Mouse (Mus musculus): ENCODE measurements around the gene Gm44965. TPM values are rescaled to one million over a fixed set of nuclear protein-coding genes. Genes with fewer than 3 reads are reported as not detected.
"Not testable (repeated sequence)": the region's sequence is repeated elsewhere in the genome, so short reads cannot be mapped to it uniquely, and the experiment has no call there.

Gene Gm44965
- polyA plus RNA-seq, 1 experiment from 2014 or later: not detected

- Histone ChIP-seq H3K27ac (ENCODE audit: low read depth, low read length) (no peak overlapping the region), H3K4me3 (ENCODE audit: low read depth, low read length) (no peak overlapping the region), H3K4me2 (ENCODE audit: low read depth, low read length) (no peak overlapping the region), H3K9ac (replicated peaks; ENCODE audit: low read depth, low read length) (no peak overlapping the region), H3K4me1 (ENCODE audit: control insufficient read depth, insufficient read depth, low read length) (no peaks in the 10 kb centered on the region), H3K36me3 (ENCODE audit: control insufficient read depth, insufficient read depth, low read length) (peaks cover 9% of the 10 kb centered on the region), H3K27me3 (ENCODE audit: control insufficient read depth, insufficient read depth, low read length) (no peaks in the 10 kb centered on the region), H3K9me3 (ENCODE audit: control insufficient read depth, low read length) (no peaks in the 10 kb centered on the region)
- ATAC-seq (ENCODE audit: low read depth): no peak
- 45% methylated on average over 7 of the region's 7 CpGs for WGBS
Measured at GRCm38 (mm10) chr6:48609512-48609911, 15.8 kb downstream of the Gm44965 start.

GRCm38 (mm10) chr6:48610657-48611056, 16.9 kb downstream of the Gm44965 start:
- Histone ChIP-seq H3K27me3 (ENCODE audit: control insufficient read depth, insufficient read depth, low read length) (no peaks in the 10 kb centered on the region), H3K9me3 (ENCODE audit: control insufficient read depth, low read length) (no peaks in the 10 kb centered on the region), H3K4me1 (ENCODE audit: control insufficient read depth, insufficient read depth, low read length) (no peaks in the 10 kb centered on the region), H3K9ac (replicated peaks; ENCODE audit: low read depth, low read length) (no peak overlapping the region), H3K4me2 (ENCODE audit: low read depth, low read length) (no peak overlapping the region), H3K27ac (ENCODE audit: low read depth, low read length) (no peak overlapping the region), H3K36me3 (ENCODE audit: control insufficient read depth, insufficient read depth, low read length) (peaks cover 9% of the 10 kb centered on the region), H3K4me3 (ENCODE audit: low read depth, low read length) (no peak overlapping the region)
- no peak for ATAC-seq (ENCODE audit: low read depth)
- 73% methylated on average over 3 of the region's 3 CpGs for WGBS

- 87% methylated on average over 4 of the region's 4 CpGs for WGBS
- no peak for ATAC-seq (ENCODE audit: low read depth)
- Histone ChIP-seq H3K4me3 (ENCODE audit: low read depth, low read length) (no peak overlapping the region), H3K4me2 (ENCODE audit: low read depth, low read length) (no peak overlapping the region), H3K27ac (ENCODE audit: low read depth, low read length) (no peak overlapping the region), H3K9ac (replicated peaks; ENCODE audit: low read depth, low read length) (no peak overlapping the region), H3K27me3 (ENCODE audit: control insufficient read depth, insufficient read depth, low read length) (no peaks in the 10 kb centered on the region), H3K36me3 (ENCODE audit: control insufficient read depth, insufficient read depth, low read length) (peaks cover 9% of the 10 kb centered on the region), H3K4me1 (ENCODE audit: control insufficient read depth, insufficient read depth, low read length) (no peaks in the 10 kb centered on the region), H3K9me3 (ENCODE audit: control insufficient read depth, low read length) (no peaks in the 10 kb centered on the region)
Measured at GRCm38 (mm10) chr6:48613464-48613863, 19.7 kb downstream of the Gm44965 start.

- Histone ChIP-seq H3K36me3 (ENCODE audit: control insufficient read depth, insufficient read depth, low read length) (peaks cover 20% of the 10 kb centered on the region), H3K9ac (replicated peaks; ENCODE audit: low read depth, low read length) (no peak overlapping the region), H3K27me3 (ENCODE audit: control insufficient read depth, insufficient read depth, low read length) (no peaks in the 10 kb centered on the region), H3K4me2 (ENCODE audit: low read depth, low read length) (no peak overlapping the region), H3K4me1 (ENCODE audit: control insufficient read depth, insufficient read depth, low read length) (no peaks in the 10 kb centered on the region), H3K9me3 (ENCODE audit: control insufficient read depth, low read length) (no peaks in the 10 kb centered on the region), H3K27ac (ENCODE audit: low read depth, low read length) (no peak overlapping the region), H3K4me3 (ENCODE audit: low read depth, low read length) (no peak overlapping the region)
- WGBS: 95% methylated on average over 5 of the region's 5 CpGs
- no peak for ATAC-seq (ENCODE audit: low read depth)
Measured at GRCm38 (mm10) chr6:48614756-48615155, 21.0 kb downstream of the Gm44965 start.

DNA sequence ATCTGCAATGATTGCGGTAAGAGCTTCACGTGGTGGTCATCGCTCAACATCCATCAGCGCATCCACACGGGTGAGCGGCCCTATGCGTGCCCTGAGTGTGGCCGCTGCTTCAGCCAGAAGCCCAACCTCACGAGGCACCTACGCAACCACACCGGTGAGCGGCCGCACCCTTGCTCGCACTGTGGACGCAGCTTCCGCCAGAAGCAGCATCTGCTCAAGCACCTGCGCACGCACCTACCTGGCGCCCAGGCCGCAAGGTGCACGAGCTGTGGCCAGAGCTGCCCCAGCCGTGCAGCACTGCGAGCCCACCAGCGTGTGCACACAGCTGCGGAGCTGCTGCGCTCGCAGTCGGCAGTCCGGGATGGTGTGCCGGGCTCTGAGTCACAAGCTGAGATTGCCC, 26.3 kb downstream of the Gm44965 start:
- H3K9me3 ChIP-seq (ENCODE audit: control insufficient read depth, low read length): no peaks in the 10 kb centered on the region
- 95% methylated on average over 30 of the region's 30 CpGs for WGBS
- no peak overlapping the region for H3K4me3 ChIP-seq (ENCODE audit: low read depth, low read length)
- H3K4me1 ChIP-seq (ENCODE audit: control insufficient read depth, insufficient read depth, low read length): no peaks in the 10 kb centered on the region
- H3K9ac ChIP-seq (replicated peaks; ENCODE audit: low read depth, low read length): no peak overlapping the region
- H3K4me2 ChIP-seq (ENCODE audit: low read depth, low read length): no peak overlapping the region
- H3K36me3 ChIP-seq (ENCODE audit: control insufficient read depth, insufficient read depth, low read length): peaks cover 18% of the 10 kb centered on the region
- no peak for ATAC-seq (ENCODE audit: low read depth)
- H3K27me3 ChIP-seq (ENCODE audit: control insufficient read depth, insufficient read depth, low read length): no peaks in the 10 kb centered on the region
- no peak overlapping the region for H3K27ac ChIP-seq (ENCODE audit: low read depth, low read length)

- 90% methylated on average over 8 of the region's 8 CpGs for WGBS
- peaks cover 18% of the 10 kb centered on the region for H3K36me3 ChIP-seq (ENCODE audit: control insufficient read depth, insufficient read depth, low read length)
- not testable (repeated sequence) for H3K4me2 ChIP-seq (ENCODE audit: low read depth, low read length); H3K27me3 ChIP-seq (ENCODE audit: control insufficient read depth, insufficient read depth, low read length); H3K4me3 ChIP-seq (ENCODE audit: low read depth, low read length); H3K9ac ChIP-seq (replicated peaks; ENCODE audit: low read depth, low read length); H3K4me1 ChIP-seq (ENCODE audit: control insufficient read depth, insufficient read depth, low read length); H3K27ac ChIP-seq (ENCODE audit: low read depth, low read length); ATAC-seq (ENCODE audit: low read depth); H3K9me3 ChIP-seq (ENCODE audit: control insufficient read depth, low read length)
Measured at GRCm38 (mm10) chr6:48622186-48622843, 28.6 kb downstream of the Gm44965 start.

DNA sequence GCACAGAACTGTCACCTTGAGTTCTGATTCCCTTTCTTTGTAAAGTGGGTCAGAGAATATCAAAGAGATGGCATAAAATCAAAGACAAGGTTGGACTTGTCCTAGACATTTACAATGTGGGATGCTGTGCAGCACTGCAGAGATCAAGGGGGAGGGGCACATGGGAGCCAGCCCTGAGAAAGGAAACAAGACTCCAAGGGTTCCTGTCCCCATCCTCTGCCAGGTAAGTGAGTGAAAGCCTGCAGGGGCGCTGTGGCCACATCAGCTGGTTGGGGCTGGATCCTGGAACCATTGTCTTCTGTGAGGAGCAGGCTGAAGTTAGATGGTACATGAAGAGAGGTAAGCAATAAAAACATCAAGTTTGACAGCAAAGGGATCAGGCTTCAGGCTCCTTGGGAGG, 29.7 kb downstream of the Gm44965 start:
- WGBS: 29% methylated on average over 1 of the region's 1 CpGs
- no peak overlapping the region for H3K4me3 ChIP-seq (ENCODE audit: low read depth, low read length)
- H3K9me3 ChIP-seq (ENCODE audit: control insufficient read depth, low read length): no peaks in the 10 kb centered on the region
- no peak overlapping the region for H3K9ac ChIP-seq (replicated peaks; ENCODE audit: low read depth, low read length)
- H3K4me2 ChIP-seq (ENCODE audit: low read depth, low read length): no peak overlapping the region
- no peak overlapping the region for H3K27ac ChIP-seq (ENCODE audit: low read depth, low read length)
- H3K27me3 ChIP-seq (ENCODE audit: control insufficient read depth, insufficient read depth, low read length): 0 out of 2 replicates have a peak, but pooled peaks cover 7% of the 10 kb centered on the region
- no peak for ATAC-seq (ENCODE audit: low read depth)
- H3K4me1 ChIP-seq (ENCODE audit: control insufficient read depth, insufficient read depth, low read length): no peaks in the 10 kb centered on the region
- peaks cover 18% of the 10 kb centered on the region for H3K36me3 ChIP-seq (ENCODE audit: control insufficient read depth, insufficient read depth, low read length)

DNA sequence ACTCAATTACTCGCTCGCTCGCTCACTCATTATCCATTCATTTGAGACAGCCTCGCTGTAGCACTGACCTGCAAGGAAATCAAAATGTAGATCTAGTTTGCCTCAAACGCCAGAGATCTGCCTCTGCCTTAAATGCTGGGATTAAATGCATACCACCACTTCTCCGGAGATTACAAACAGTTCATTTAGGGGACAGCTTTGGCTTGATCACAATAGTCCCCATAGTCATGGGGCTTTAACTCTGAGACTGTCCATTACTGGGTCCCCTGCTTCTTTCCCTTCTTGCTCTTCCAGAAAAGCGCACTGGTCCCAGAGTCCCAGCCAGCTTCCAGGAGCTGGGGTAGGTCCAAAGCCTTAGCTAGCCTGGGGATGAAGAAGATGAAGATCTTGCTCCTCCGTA, 32.7 kb downstream of the Gm44965 start, which contains the start of gene AI854703:
Gene AI854703, plus strand, starts transcription at position 301 of the 400 bp plus-strand sequence.
- Histone ChIP-seq H3K9ac (replicated peaks; ENCODE audit: low read depth, low read length) (peak within 1 kb of the TSS; percentile 55), H3K4me1 (ENCODE audit: control insufficient read depth, insufficient read depth, low read length) (peaks cover 4% of the 10 kb centered on the region; the same call in 1 of the 2 replicates), H3K27ac (ENCODE audit: low read depth, low read length) (no peak within 1 kb of the TSS), H3K4me3 (ENCODE audit: low read depth, low read length) (peak within 1 kb of the TSS; percentile 48), H3K4me2 (ENCODE audit: low read depth, low read length) (peak within 1 kb of the TSS; percentile 73), H3K36me3 (ENCODE audit: control insufficient read depth, insufficient read depth, low read length) (no peaks in the 10 kb centered on the region), H3K9me3 (ENCODE audit: control insufficient read depth, low read length) (no peaks in the 10 kb centered on the region), H3K27me3 (ENCODE audit: control insufficient read depth, insufficient read depth, low read length) (0 out of 2 replicates have a peak, but pooled peaks cover 7% of the 10 kb centered on the region)
- ATAC-seq (ENCODE audit: low read depth): no peak
- 31% methylated on average over 8 of the region's 8 CpGs for WGBS

- no peaks in the 10 kb centered on the region for H3K9me3 ChIP-seq (ENCODE audit: control insufficient read depth, low read length)
- H3K27me3 ChIP-seq (ENCODE audit: control insufficient read depth, insufficient read depth, low read length): 0 out of 2 replicates have a peak, but pooled peaks cover 7% of the 10 kb centered on the region
- peak overlapping the region; percentile 73 for H3K4me2 ChIP-seq (ENCODE audit: low read depth, low read length)
- H3K9ac ChIP-seq (replicated peaks; ENCODE audit: low read depth, low read length): peak overlapping the region; percentile 55
- no peak overlapping the region for H3K27ac ChIP-seq (ENCODE audit: low read depth, low read length)
- WGBS: under 1% methylated on average over 32 of the region's 32 CpGs
- H3K36me3 ChIP-seq (ENCODE audit: control insufficient read depth, insufficient read depth, low read length): no peaks in the 10 kb centered on the region
- H3K4me1 ChIP-seq (ENCODE audit: control insufficient read depth, insufficient read depth, low read length): peaks cover 4% of the 10 kb centered on the region; the same call in 1 of the 2 replicates
- peak overlapping the region; percentile 48 for H3K4me3 ChIP-seq (ENCODE audit: low read depth, low read length)
- peak; percentile 47; the same call in 1 of the 2 replicates for ATAC-seq (ENCODE audit: low read depth)
Measured at GRCm38 (mm10) chr6:48626984-48627383, 33.2 kb downstream of the Gm44965 start.

Data from neural tube, embryonic 14.5 days (tissue).